Mouse (Mus musculus): ENCODE measurements at regions not wholly inside any gene's neighbourhood (a gene's known extent, or its start where the extent isn't known, plus 50 kb on each side); places are given as distances from the start of the nearest gene placed in this dataset.

DNA sequence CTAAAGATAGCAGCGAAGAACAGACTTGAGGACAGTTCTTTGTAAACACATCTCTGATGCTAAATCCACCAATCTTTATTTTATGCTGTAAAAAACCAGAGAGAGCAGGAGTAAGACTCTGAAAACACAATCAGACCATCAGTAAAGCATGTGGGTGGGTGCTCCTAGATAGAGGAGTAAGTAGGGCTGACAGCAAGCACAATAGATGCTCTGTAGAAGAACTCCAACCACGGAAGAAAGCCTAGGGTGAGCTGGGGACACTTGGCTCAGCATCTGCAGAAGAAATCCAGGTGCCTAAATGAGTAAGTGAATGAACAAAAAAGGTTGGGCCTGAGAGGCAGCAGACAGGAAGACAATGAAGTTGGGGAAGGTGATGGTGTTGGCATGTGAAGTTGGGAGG lies 88.3 kb upstream of the Plppr5 start:
- TF ChIP-seq POLR2A (IDR thresholded peaks at IDR 0.05; ENCODE audit: low read depth, low read length) (no peak), USF1 (IDR thresholded peaks at IDR 0.05; ENCODE audit: low read depth, low read length) (no peak), SIN3A (IDR thresholded peaks at IDR 0.05; ENCODE audit: low read length) (no peak)

Data from CH12.LX (cell line).